Mouse (Mus musculus): ENCODE results near the gene 4933425L06Rik. TPM values are rescaled to one million over a fixed set of nuclear protein-coding genes. Genes with fewer than 3 reads are reported as not detected.

The 4933425L06Rik gene
- polyA plus RNA-seq, 1 experiment from 2014 or later, result not detected

DNA sequence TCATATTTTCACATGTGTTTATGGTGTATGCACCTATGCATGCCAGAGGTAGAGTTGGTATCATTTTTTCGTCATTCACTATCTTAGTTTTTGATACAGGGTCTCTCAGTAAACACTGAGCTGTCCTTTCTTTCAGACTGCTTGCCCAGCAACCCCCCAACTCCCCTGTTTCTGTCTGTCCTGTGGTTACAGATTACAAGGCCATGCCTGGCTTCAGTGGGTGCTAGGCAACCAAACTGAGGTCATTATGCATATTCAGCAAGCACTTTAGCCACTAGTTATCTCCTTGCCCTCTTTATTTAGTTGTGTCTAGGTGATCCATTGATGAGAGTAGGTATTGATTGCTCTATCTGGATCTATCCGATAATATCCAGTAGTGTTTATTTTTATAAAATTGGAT, 14.4 kb downstream of the 4933425L06Rik start:
- ATAC-seq (ENCODE audit: insufficient read depth), result no peak
- no peaks in the 10 kb centered on the region for H3K27me3 ChIP-seq (ENCODE audit: insufficient read depth, low read length)
- no peaks in the 10 kb centered on the region for H3K4me1 ChIP-seq (ENCODE audit: insufficient read depth)
- H3K36me3 ChIP-seq (ENCODE audit: insufficient read depth), result no peaks in the 10 kb centered on the region
- no peak overlapping the region for H3K4me3 ChIP-seq (ENCODE audit: low read depth, low read length)
- 66% methylated on average over 2 of the region's 2 CpGs for WGBS
- no peaks in the 10 kb centered on the region for H3K9me3 ChIP-seq (ENCODE audit: low read depth, low read length)
- DNase-seq, result no peak
- TF ChIP-seq CTCF (IDR thresholded peaks at IDR 0.05; ENCODE audit: low read depth), result no peak
- no peak overlapping the region for H3K4me2 ChIP-seq
- H3K27ac ChIP-seq (ENCODE audit: low read depth), result no peak overlapping the region
- no peak overlapping the region for H3K9ac ChIP-seq

DNA sequence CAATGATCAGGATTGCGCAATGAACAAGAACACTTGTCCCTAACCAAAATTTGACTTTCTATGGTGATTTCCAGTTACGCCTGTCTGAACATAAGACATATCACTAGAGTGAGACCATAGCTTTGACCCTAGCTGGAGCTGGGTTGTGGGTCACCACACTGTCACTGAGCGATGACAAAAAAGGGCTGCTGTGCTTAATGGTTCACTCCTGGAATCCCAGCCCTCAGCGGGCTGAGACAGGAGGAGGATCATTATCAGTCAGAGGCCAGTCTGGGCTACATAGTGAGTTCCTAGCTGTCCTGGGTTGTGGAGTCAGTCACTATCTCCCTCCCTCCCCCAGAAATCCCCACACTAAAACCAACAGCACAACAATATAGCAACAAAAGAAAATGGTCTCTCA, 18.8 kb downstream of the 4933425L06Rik start:
- Histone ChIP-seq H3K27me3 (ENCODE audit: insufficient read depth, low read length) (no peaks in the 10 kb centered on the region), H3K4me2 (no peak overlapping the region), H3K4me3 (ENCODE audit: low read depth, low read length) (no peak overlapping the region), H3K27ac (ENCODE audit: low read depth) (no peak overlapping the region), H3K9me3 (ENCODE audit: low read depth, low read length) (no peaks in the 10 kb centered on the region), H3K9ac (no peak overlapping the region), H3K36me3 (ENCODE audit: insufficient read depth) (no peaks in the 10 kb centered on the region), H3K4me1 (ENCODE audit: insufficient read depth) (no peaks in the 10 kb centered on the region)
- ATAC-seq (ENCODE audit: insufficient read depth) (no peak), DNase-seq (no peak)
- 73% methylated on average over 4 of the region's 4 CpGs for WGBS
- TF ChIP-seq CTCF (IDR thresholded peaks at IDR 0.05; ENCODE audit: low read depth), result no peak

DNA sequence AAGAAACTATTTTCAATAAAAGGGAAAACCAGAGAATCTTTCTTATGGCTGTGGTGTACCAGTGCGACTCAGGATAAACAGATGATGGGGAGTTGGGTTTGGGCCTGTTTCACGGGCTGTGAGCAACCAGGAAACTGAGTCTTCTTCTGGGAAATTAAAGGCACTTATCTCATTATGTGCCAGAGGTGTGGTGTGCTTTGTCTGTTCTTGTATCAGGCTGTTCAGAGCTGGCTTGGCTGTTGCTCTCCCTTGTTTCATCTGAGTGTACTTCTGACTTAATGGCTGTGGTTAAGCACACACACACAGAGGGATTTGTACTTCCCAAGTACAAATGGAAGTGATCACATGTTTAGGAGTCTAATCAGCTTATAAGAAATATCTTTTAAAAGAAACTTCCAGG, 22.5 kb downstream of the 4933425L06Rik start:
- H3K4me3 ChIP-seq (ENCODE audit: low read depth, low read length), result no peak overlapping the region
- no peak overlapping the region for H3K27ac ChIP-seq (ENCODE audit: low read depth)
- DNase-seq, result no peak
- H3K4me2 ChIP-seq, result no peak overlapping the region
- H3K9ac ChIP-seq, result no peak overlapping the region
- WGBS, result 77% methylated on average over 2 of the region's 2 CpGs
- H3K36me3 ChIP-seq (ENCODE audit: insufficient read depth), result no peaks in the 10 kb centered on the region
- H3K27me3 ChIP-seq (ENCODE audit: insufficient read depth, low read length), result no peaks in the 10 kb centered on the region
- H3K4me1 ChIP-seq (ENCODE audit: insufficient read depth), result no peaks in the 10 kb centered on the region
- H3K9me3 ChIP-seq (ENCODE audit: low read depth, low read length), result no peaks in the 10 kb centered on the region
- no peak for ATAC-seq (ENCODE audit: insufficient read depth)
- TF ChIP-seq CTCF (IDR thresholded peaks at IDR 0.05; ENCODE audit: low read depth), result no peak

DNA sequence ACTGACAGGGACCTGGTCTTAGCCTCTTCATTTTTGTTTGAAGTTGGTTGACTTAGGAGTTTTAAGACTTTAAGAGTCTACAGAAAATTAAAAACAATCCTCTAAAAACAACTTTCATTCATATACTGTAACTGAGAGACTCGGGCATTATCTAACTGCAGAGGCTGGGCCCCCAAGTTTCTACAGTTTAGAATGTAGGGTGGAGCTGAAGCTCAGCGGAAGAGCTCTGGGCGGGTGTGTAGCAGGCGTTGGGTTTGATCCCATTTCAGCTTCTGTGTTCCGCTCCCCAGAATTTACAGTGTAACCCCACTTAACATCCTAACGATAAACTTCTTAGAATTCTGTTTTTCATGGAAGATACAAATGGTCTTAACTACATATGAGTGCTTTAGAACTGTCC, 29.7 kb downstream of the 4933425L06Rik start:
- ATAC-seq (ENCODE audit: insufficient read depth) (no peak), DNase-seq (no peak)
- Histone ChIP-seq H3K4me3 (ENCODE audit: low read depth, low read length) (no peak overlapping the region), H3K9me3 (ENCODE audit: low read depth, low read length) (no peaks in the 10 kb centered on the region), H3K4me1 (ENCODE audit: insufficient read depth) (no peaks in the 10 kb centered on the region), H3K4me2 (no peak overlapping the region), H3K27ac (ENCODE audit: low read depth) (no peak overlapping the region), H3K36me3 (ENCODE audit: insufficient read depth) (no peaks in the 10 kb centered on the region), H3K9ac (no peak overlapping the region), H3K27me3 (ENCODE audit: insufficient read depth, low read length) (no peaks in the 10 kb centered on the region)
- no peak for TF ChIP-seq CTCF (IDR thresholded peaks at IDR 0.05; ENCODE audit: low read depth)
- WGBS, result 86% methylated on average over 6 of the region's 6 CpGs

DNA sequence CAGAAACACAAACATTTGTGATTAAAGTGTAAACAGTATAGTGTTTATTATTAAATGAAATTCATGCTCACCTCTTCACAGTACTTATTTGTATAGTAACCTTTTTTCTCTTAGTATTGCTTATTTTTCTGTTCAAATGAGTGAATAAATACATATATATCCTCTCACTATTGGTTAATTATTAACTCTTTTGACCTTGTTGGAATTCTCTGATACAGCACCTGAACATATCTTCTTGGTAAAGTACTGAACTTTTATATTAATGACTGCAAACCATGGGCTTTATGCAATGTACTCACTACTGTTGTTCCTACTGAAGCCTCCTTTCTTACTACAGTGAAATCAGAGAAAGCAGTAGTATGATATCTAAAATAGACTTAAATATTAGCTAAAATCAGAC, 39.7 kb downstream of the 4933425L06Rik start:
- DNase-seq (no peak), ATAC-seq (ENCODE audit: insufficient read depth) (no peak)
- no peak for TF ChIP-seq CTCF (IDR thresholded peaks at IDR 0.05; ENCODE audit: low read depth)
- Histone ChIP-seq H3K27ac (ENCODE audit: low read depth) (no peak overlapping the region), H3K4me3 (ENCODE audit: low read depth, low read length) (no peak overlapping the region), H3K9ac (no peak overlapping the region), H3K36me3 (ENCODE audit: insufficient read depth) (no peaks in the 10 kb centered on the region), H3K4me2 (no peak overlapping the region), H3K27me3 (ENCODE audit: insufficient read depth, low read length) (no peaks in the 10 kb centered on the region), H3K4me1 (ENCODE audit: insufficient read depth) (no peaks in the 10 kb centered on the region), H3K9me3 (ENCODE audit: low read depth, low read length) (no peaks in the 10 kb centered on the region)

DNA sequence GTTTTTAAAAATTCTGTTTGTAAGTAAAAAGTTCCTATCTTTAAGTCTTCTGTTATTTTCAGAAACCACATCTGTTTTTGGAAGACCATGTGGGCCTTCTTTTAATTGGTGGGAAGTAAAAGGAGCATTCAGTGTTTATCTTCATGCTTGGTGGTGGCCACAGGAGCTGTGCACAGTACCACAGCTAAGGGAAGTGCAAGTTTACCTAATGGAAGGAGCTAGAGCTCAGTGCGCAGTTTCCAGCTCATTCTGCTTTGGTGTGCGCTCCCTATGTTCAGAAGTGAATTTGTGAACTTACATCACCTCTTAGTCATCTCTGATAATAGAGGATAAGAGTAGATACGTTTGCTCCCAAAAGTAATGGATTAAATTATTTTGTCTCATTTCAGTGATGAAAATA, 40.2 kb downstream of the 4933425L06Rik start:
- no peaks in the 10 kb centered on the region for H3K4me1 ChIP-seq (ENCODE audit: insufficient read depth)
- TF ChIP-seq CTCF (IDR thresholded peaks at IDR 0.05; ENCODE audit: low read depth), result no peak
- H3K4me3 ChIP-seq (ENCODE audit: low read depth, low read length), result no peak overlapping the region
- no peak overlapping the region for H3K27ac ChIP-seq (ENCODE audit: low read depth)
- DNase-seq, result no peak
- no peaks in the 10 kb centered on the region for H3K9me3 ChIP-seq (ENCODE audit: low read depth, low read length)
- H3K4me2 ChIP-seq, result no peak overlapping the region
- H3K9ac ChIP-seq, result no peak overlapping the region
- H3K36me3 ChIP-seq (ENCODE audit: insufficient read depth), result no peaks in the 10 kb centered on the region
- no peaks in the 10 kb centered on the region for H3K27me3 ChIP-seq (ENCODE audit: insufficient read depth, low read length)
- ATAC-seq (ENCODE audit: insufficient read depth), result no peak
- WGBS, result 69% methylated on average over 3 of the region's 3 CpGs

DNA sequence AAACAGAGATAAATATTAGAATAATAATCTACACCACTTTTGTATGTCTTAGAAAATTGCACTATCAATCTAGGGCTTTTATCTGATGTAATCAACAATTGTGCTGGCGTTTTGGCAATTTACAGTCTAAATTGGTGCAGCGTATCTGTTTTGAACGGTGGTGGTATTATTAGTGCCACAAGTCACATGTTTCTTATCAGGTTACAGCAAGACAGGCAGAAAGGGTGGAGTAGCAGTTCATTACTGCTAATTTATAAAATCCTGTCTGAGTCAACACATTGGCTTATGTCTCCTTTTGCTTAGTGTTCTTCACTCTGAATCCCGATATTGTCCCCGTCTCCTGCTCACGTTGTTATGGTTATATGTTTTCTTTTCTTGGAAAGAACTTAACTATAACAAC, 48.2 kb downstream of the 4933425L06Rik start:
- 72% methylated on average over 6 of the region's 6 CpGs for WGBS
- no peak overlapping the region for H3K9ac ChIP-seq
- no peak overlapping the region for H3K4me3 ChIP-seq (ENCODE audit: low read depth, low read length)
- no peak overlapping the region for H3K27ac ChIP-seq (ENCODE audit: low read depth)
- ATAC-seq (ENCODE audit: insufficient read depth) (no peak), DNase-seq (no peak)
- TF ChIP-seq CTCF (IDR thresholded peaks at IDR 0.05; ENCODE audit: low read depth), result no peak
- no peaks in the 10 kb centered on the region for H3K27me3 ChIP-seq (ENCODE audit: insufficient read depth, low read length)
- H3K4me1 ChIP-seq (ENCODE audit: insufficient read depth), result no peaks in the 10 kb centered on the region
- no peaks in the 10 kb centered on the region for H3K9me3 ChIP-seq (ENCODE audit: low read depth, low read length)
- no peak overlapping the region for H3K4me2 ChIP-seq
- H3K36me3 ChIP-seq (ENCODE audit: insufficient read depth), result no peaks in the 10 kb centered on the region

DNA sequence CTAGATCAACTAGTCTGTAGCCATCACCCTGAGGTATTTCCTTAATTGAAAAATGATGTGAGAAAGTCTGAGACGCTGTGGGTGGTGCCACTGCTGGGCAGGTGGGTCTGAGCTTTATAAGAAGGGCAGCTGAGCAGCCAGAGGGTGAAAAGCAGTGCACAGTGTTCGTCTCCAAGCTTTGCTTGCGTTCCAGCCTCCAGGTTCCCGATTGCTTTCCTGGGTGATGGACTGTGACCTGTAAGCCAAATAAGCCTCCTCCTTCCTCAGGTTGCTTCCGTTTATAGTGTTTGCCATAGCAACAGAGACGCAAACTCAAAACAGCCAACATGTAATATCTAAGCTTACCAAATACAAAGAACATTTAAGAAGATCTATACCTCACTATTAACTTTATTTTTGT, 50.4 kb downstream of the 4933425L06Rik start:
- no peak for DNase-seq
- TF ChIP-seq CTCF (IDR thresholded peaks at IDR 0.05; ENCODE audit: low read depth), result no peak
- no peaks in the 10 kb centered on the region for H3K36me3 ChIP-seq (ENCODE audit: insufficient read depth)

More for the DNA sequence above, 50.4 kb downstream of the 4933425L06Rik start:
- Histone ChIP-seq H3K4me2 (no peak overlapping the region), H3K9ac (no peak overlapping the region), H3K27ac (ENCODE audit: low read depth) (no peak overlapping the region), H3K9me3 (ENCODE audit: low read depth, low read length) (no peaks in the 10 kb centered on the region), H3K4me1 (ENCODE audit: insufficient read depth) (no peaks in the 10 kb centered on the region), H3K4me3 (ENCODE audit: low read depth, low read length) (no peak overlapping the region), H3K27me3 (ENCODE audit: insufficient read depth, low read length) (no peaks in the 10 kb centered on the region)
- WGBS, result 74% methylated on average over 6 of the region's 6 CpGs
- ATAC-seq (ENCODE audit: insufficient read depth), result no peak

Data from lung, embryonic 14.5 days (tissue).